Mouse (Mus musculus): ENCODE measurements around the gene Card19.

DNA sequence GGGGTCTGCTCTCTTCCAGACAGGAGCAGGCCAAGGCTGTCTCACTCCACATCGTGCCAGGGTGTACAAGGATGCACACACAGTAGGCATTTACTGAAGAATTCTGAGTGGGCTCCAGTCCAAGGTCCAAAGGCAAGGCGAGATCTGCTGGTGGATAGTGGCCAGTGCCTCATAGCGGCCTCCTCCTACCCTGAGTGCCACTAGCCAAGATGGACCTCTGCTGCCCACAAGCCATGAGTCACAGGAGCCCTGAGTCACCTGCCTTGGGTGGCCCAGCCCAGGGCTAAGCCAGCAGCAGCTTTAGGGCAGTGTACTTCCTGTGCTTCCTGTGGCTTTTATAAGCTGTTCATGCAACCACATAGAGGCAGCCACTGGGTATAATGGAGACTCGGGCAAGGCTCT is 2.3 kb downstream of the Card19 start:
- TF ChIP-seq EP300 (IDR thresholded peaks at IDR 0.05; ENCODE audit: low read depth) (no peak), CTCF (IDR thresholded peaks at IDR 0.05; ENCODE audit: low read depth) (no peak)

All from liver, embryonic 14.5 days (tissue).